Mouse (Mus musculus) midbrain, embryonic 11.5 days (tissue): ENCODE measurements around the gene Smtnl2. TPM values are rescaled to one million over a fixed set of nuclear protein-coding genes. Genes with fewer than 3 reads are reported as not detected.
"Not testable (repeated sequence)": the region's sequence is repeated elsewhere in the genome, so short reads cannot be mapped to it uniquely, and the experiment has no call there.

Experiments used
- ATAC-seq: fragments of 200-750 bp; cut with Nextera tagmentation; 2 replicates; pipeline ENCODE4 v1.8.0; 2017; ENCODE audit warnings: moderate TSS enrichment, moderate library complexity; ENCODE audit not compliant: low FRiP score
- DNase-seq: peaks from one replicate; pipeline ENCODE4 v3.0.0; 2015; ENCODE audit warnings: low spot score; ENCODE audit errors: missing footprints
- H3K27ac ChIP-seq: fragments of 300-500 bp; sonication (generic); 2 replicates; pipeline ENCODE4 v1.5.1; 2014; ENCODE audit warnings: low read depth, low read length
- H3K27me3 ChIP-seq: fragments of 300-500 bp; sonication (generic); 2 replicates; pipeline ENCODE4 v1.6.1; 2014; ENCODE audit warnings: mild to moderate bottlenecking, low read length, moderate library complexity, mixed read lengths; ENCODE audit not compliant: control insufficient read depth, insufficient read depth
- H3K36me3 ChIP-seq: fragments of 300-500 bp; sonication (generic); 2 replicates; pipeline ENCODE4 v1.6.1; 2014; ENCODE audit warnings: mild to moderate bottlenecking, low read length, moderate library complexity, mixed read lengths; ENCODE audit not compliant: control insufficient read depth, insufficient read depth
- H3K4me1 ChIP-seq: fragments of 300-500 bp; sonication (generic); 2 replicates; pipeline ENCODE4 v1.6.1; 2014; ENCODE audit warnings: low read length; ENCODE audit not compliant: control insufficient read depth, insufficient read depth
- H3K4me2 ChIP-seq: fragments of 300-500 bp; sonication (generic); 2 replicates; pipeline ENCODE4 v1.6.1; 2014; ENCODE audit warnings: mild to moderate bottlenecking, moderate library complexity
- H3K4me3 ChIP-seq: fragments of 300-500 bp; sonication (generic); 2 replicates; pipeline ENCODE4 v1.5.1; 2014; ENCODE audit warnings: low read depth, low read length
- H3K9ac ChIP-seq: fragments of 300-500 bp; sonication (generic); 2 replicates; pipeline ENCODE4 v1.6.1; 2014; ENCODE audit warnings: low read length
- H3K9me3 ChIP-seq: fragments of 300-500 bp; sonication (generic); 2 replicates; pipeline ENCODE4 v1.6.1; 2016; ENCODE audit warnings: low read length; ENCODE audit not compliant: control insufficient read depth
- WGBS: fragments of 180-500 bp; shearing (Covaris S2); extraction: QIAGEN DNeasy Blood & Tissue Kit; methylation state at CpG from one replicate; pipeline ENCODE4 v1.1.7; 2014; 5-methylcytosine and 5-hydroxymethylcytosine counted together
- polyA plus RNA-seq: library from polyadenylated mRNA; unstranded; fragments of >200 nt; fragmentation: Nextera tagmentation; extraction: Ambion mirVana; gene quantifications from 2 replicates; pipeline ENCODE4 v1.2.1, GENCODE M21; 2014

Gene Smtnl2
- polyA plus RNA-seq, 1 experiment from 2014 or later: 4.1 TPM

DNA sequence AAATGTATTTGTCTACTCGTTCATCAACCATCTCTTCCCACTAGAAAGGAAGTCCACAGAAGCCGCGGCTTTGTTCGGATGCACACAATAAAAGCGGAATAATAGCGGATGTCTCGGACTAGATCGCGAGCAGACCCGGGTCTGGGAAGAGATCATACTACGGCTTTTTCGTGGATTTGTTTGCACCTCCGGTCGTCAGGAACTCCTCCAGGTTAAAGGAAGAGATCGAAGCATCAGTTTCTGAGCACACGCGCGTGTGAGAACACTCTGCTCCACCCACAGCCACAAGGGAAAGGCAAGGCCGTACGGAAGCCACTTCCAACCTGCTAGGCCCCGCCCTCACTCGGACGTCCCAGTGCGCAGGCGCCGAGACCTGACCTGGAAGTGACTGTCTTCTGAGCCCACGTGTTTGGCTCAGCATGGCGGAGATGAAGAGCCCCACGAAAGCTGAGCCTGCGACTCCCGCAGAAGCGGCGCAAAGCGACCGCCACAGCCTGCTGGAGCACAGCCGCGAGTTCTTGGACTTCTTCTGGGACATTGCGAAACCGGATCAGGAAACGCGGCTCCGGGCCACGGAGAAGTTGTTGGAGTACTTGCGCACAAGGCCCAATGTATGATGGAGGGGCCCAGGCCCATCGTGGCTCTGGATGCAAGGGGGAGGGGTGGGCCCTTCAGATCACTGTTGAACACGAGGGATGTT, 29.6 kb upstream of the Smtnl2 start, which contains the start of gene Mybbp1a:
Gene Mybbp1a, plus strand, starts transcription at position 391 of the 700 bp plus-strand sequence.
- Histone ChIP-seq H3K36me3 (peaks cover 23% of the 10 kb centered on the region), H3K9me3 (no peaks in the 10 kb centered on the region), H3K4me1 (peaks cover 8% of the 10 kb centered on the region), H3K4me3 (peak within 1 kb of the TSS; percentile 88), H3K27me3 (no peaks in the 10 kb centered on the region), H3K27ac (peak within 1 kb of the TSS; percentile 56), H3K9ac (peak within 1 kb of the TSS; percentile 62), H3K4me2 (peak within 1 kb of the TSS; percentile 91)
- under 1% methylated on average over 46 of the region's 46 CpGs for WGBS
- DNase-seq (peak; percentile 100), ATAC-seq (peak; percentile 95)

DNA sequence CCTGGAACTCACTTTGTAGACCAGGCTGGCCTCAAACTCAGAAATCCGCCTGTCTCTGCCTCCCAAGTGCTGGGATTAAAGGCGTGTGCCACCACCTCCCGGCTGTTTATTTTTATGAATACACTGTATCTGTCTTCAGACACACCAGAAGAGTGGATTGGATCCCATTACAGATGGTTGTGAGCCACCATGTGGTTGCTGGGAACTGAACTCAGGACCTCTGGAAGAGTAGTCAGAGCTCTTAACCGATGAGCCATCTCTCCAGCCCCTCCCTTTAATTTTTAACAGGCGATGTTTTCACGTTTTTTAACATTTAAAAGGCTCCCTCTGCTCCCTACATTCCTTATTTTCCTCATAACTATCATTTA, 29.1 kb upstream of the Smtnl2 start:
- Histone ChIP-seq H3K9ac (peak overlapping the region; percentile 62), H3K27ac (peak overlapping the region; percentile 56), H3K4me2 (peak overlapping the region; percentile 91), H3K36me3 (peaks cover 18% of the 10 kb centered on the region), H3K4me3 (peak overlapping the region; percentile 88)
- ATAC-seq: peak; percentile 17; the same call in 1 of the 2 replicates
- not testable (repeated sequence) for H3K4me1 ChIP-seq, H3K27me3 ChIP-seq, DNase-seq, H3K9me3 ChIP-seq
- WGBS: 46% methylated on average over 6 of the region's 6 CpGs

DNA sequence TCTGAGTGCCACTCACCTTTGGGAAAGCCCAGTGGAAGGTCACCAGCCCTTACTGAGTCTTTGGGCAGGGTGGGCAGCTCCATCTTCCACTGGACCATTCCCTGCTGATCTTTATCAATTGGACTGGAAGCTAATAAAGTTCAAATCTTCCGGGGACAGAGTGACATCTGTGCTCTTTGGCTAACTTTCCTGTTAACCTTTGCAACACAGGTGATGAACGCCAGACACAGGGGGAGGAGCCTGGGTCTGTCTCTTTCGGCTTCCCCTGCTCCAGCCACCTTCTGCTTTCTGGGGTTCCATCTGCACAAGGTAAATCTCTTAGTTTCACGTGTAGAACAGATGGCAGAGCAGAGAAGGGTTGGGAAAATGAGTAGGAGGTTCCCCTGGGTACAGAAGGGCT, 26.9 kb upstream of the Smtnl2 start:
- Histone ChIP-seq H3K27ac (no peak overlapping the region), H3K4me2 (no peak overlapping the region), H3K27me3 (no peaks in the 10 kb centered on the region), H3K4me3 (no peak overlapping the region), H3K9me3 (no peaks in the 10 kb centered on the region), H3K9ac (no peak overlapping the region), H3K36me3 (peaks cover 1% of the 10 kb centered on the region; the same call in 1 of the 2 replicates), H3K4me1 (peaks cover 8% of the 10 kb centered on the region)
- 74% methylated on average over 4 of the region's 4 CpGs for WGBS
- no peak for ATAC-seq
- no peak for DNase-seq

DNA sequence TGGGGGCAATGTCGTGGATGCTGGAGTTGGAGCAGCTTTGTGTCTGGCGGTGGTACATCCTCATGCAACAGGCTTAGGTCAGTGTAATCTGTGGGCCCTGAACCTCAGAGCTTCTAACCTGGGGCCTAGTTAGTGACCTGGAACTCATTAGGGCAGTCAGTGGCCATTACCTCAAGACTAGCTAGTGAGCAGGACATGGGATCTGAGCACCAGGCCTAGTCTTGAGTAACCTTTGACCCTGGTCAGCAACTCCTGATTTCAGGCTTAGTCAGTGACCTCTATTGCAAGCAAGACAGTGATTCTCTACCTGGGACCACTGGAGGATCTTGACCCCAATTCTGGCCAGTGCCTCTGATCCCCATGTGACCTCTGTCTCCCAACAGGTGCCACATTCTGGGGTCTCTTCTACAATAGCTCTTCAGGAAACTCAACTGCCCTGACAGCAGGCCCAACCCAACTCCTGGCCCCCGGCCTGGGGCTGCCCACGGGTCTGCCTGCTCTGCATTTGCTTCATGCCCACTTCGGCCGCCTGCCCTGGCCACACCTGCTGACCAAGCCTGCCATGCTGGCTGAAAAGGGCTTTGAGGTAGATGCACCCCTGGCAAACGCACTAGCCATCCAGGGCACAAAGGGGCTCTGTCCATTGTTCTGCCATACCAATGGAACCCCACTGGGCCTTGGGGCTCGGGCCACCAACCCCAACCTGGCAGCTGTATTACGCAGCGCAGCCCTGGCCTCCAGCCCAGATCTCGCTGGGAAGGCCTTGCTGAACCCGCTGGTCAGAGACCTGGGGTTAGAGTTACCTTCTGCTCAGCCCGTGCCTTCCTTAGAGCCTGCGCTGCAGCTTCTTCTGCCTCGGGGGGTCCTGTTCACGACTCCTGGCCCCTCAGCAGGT, 25.5 kb upstream of the Smtnl2 start:
- peaks cover 3% of the 10 kb centered on the region for H3K4me1 ChIP-seq
- no peak overlapping the region for H3K27ac ChIP-seq
- no peak overlapping the region for H3K4me2 ChIP-seq
- 85% methylated on average over 16 of the region's 16 CpGs for WGBS
- no peak overlapping the region for H3K4me3 ChIP-seq
- no peaks in the 10 kb centered on the region for H3K36me3 ChIP-seq
- ATAC-seq (no peak), DNase-seq (no peak)
- no peaks in the 10 kb centered on the region for H3K27me3 ChIP-seq
- no peak overlapping the region for H3K9ac ChIP-seq
- no peaks in the 10 kb centered on the region for H3K9me3 ChIP-seq

DNA sequence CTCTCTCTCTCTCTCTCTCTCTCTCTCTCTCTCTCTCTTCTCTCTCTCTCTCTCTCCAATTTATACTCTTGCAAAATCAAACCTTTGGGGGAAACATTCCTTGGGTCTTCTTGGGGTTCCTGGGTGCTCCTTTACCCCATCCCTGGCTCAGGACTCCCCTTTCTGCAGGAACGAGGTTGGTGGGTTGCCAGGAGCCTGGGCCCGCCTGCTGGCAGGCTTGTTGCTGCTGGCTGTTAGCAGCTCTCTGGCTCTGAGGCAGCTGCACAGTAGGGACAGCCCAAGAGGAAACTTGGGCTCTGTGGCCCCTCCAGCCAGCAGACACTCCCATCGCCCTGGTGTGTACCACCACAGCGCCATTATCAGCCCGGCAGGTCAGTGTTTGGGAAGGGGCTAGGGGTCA, 24.8 kb upstream of the Smtnl2 start:
- ATAC-seq (no peak), DNase-seq (no peak)
- no peaks in the 10 kb centered on the region for H3K9me3 ChIP-seq
- H3K9ac ChIP-seq: no peak overlapping the region
- H3K36me3 ChIP-seq: no peaks in the 10 kb centered on the region
- WGBS: 72% methylated on average over 5 of the region's 5 CpGs
- no peaks in the 10 kb centered on the region for H3K27me3 ChIP-seq
- no peak overlapping the region for H3K4me2 ChIP-seq
- no peak overlapping the region for H3K27ac ChIP-seq
- H3K4me1 ChIP-seq: no peaks in the 10 kb centered on the region
- no peak overlapping the region for H3K4me3 ChIP-seq

DNA sequence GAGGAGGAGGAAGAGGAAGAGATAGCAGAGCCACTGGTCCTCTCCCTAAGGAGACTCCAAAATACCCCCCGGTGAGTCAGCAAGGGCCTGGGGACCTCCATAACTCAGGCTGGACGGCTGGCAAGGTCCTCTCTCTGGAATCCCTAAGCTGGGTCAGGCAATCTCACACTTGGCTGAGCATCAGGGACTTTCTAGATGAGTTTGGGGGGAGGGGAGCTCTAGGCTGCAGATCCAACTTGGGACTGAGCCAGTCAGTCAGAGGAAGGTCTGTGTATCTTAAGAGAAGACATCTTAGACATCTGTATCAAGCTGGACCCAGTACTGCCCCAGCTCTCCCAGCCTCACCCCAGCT, 24.2 kb upstream of the Smtnl2 start:
- ATAC-seq (no peak), DNase-seq (no peak)
- no peaks in the 10 kb centered on the region for H3K36me3 ChIP-seq
- H3K27me3 ChIP-seq: no peaks in the 10 kb centered on the region
- no peak overlapping the region for H3K4me2 ChIP-seq
- H3K9ac ChIP-seq: no peak overlapping the region
- no peak overlapping the region for H3K4me3 ChIP-seq
- no peak overlapping the region for H3K27ac ChIP-seq
- H3K4me1 ChIP-seq: no peaks in the 10 kb centered on the region
- WGBS: 51% methylated on average over 2 of the region's 2 CpGs
- H3K9me3 ChIP-seq: no peaks in the 10 kb centered on the region

DNA sequence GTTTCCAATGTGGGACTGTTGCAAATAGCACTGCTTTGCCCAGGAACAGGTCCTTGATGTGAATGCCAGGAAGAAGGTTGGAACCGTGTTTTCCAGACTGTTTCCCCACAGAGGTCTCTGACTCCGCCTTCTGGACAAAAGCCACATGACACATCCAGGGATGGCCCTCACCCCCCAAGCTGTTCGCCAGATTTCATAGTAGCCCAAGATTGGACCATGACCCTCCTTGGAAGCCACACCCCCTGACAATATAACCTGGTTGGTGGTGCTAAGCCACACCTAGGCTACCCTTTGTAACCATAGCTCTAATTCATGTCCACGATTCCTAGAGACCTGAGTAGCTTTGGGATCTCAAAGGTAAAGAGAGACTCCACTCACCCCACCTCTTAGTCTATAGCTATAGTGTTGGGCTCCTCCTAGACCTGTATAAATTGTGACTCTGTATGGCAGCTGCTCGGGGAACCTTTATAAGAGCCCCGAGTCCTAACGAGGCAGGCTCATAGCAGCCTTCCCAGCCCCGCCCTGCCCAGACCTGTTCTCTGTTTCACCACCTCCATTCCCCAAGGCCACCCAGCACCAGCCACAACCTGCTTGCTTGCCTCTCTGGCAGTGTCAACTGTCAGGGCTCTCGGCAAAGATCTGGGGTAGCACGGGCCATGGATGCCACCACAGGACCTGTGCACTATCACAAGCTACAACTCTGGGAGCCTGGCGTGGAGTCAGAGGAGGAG, 23.6 kb upstream of the Smtnl2 start, which contains the start of gene Ggt6:
Gene Ggt6, plus strand, starts transcription at position 564 of the 731 bp plus-strand sequence.
- 78% methylated on average over 11 of the region's 11 CpGs for WGBS
- Histone ChIP-seq H3K27ac (no peak within 1 kb of the TSS), H3K9me3 (no peaks in the 10 kb centered on the region), H3K36me3 (no peaks in the 10 kb centered on the region), H3K4me3 (no peak within 1 kb of the TSS), H3K27me3 (no peaks in the 10 kb centered on the region), H3K4me2 (no peak within 1 kb of the TSS), H3K9ac (no peak within 1 kb of the TSS), H3K4me1 (no peaks in the 10 kb centered on the region)
- DNase-seq (no peak), ATAC-seq (no peak)

DNA sequence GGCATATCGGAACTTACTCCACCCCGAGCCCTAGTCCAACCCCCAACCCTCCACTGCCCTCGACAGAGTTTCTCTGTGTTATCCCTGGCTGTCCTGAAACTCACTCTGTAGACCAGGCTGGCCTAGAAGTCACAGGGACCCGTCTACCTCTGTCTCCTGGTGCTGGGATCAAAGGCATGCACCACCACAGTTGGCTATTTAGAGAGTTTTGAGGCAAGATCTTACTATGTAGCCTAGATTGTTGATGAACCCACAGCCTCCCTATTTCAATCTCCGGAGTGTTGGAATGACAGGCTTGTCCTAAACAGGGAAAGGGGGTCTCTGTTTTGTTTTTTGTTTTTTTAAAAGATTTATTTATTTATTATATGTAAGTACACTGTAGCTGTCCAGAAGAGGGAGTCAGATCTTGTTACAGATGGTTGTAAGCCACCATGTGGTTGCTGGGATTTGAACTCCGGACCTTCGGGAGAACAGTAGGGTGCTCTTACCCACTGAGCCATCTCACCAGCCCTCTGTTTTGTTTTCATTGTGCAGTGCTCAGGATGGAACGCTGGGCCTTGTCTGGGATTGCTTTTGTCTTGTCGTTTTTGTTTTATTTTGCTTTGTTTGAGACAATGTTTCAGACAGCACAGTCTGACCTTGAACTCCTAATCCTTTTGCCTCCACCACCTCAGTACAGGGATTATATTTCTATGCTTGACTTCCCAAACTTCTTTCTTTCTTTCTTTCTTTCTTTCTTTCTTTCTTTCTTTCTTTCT, 19.0 kb upstream of the Smtnl2 start:
- H3K27me3 ChIP-seq, H3K4me2 ChIP-seq, H3K36me3 ChIP-seq, ATAC-seq, H3K27ac ChIP-seq, H3K4me3 ChIP-seq, H3K9me3 ChIP-seq, H3K4me1 ChIP-seq, H3K9ac ChIP-seq: not testable (repeated sequence)
- peak; percentile 80 for DNase-seq
- 62% methylated on average over 9 of the region's 9 CpGs for WGBS
